Mouse (Mus musculus): ENCODE results near the gene Sdf4.

GRCm38 (mm10) chr4:155962167-155962971 lies 30.3 kb upstream of the Sdf4 start, which contains the start of gene C1qtnf12:
- TF ChIP-seq GATA1 (IDR thresholded peaks at IDR 0.05; ENCODE audit: borderline replicate concordance, low read length) = no peak
- no peak for TF ChIP-seq FLI1 (IDR thresholded peaks at IDR 0.05; ENCODE audit: low read length)

Measured in megakaryocyte, embryonic 14.5 days (primary cell).